Mouse (Mus musculus) MEL (cell line): ENCODE measurements around the gene B430306N03Rik.

Experiments used
- BHLHE40 ChIP-seq: IDR thresholded peaks from 2 replicates; pipeline ENCODE4 v1.6.1; 2012; ENCODE audit warnings: low read depth, mild to moderate bottlenecking, inconsistent platforms, low read length, improper control_type of control experiment, borderline replicate concordance
- CHD1 ChIP-seq: IDR thresholded peaks from 2 replicates; pipeline ENCODE4 v1.6.1; 2012; ENCODE audit warnings: low read depth, mild to moderate bottlenecking, inconsistent platforms, low read length, improper control_type of control experiment
- CTCF ChIP-seq, 3 experiments: IDR thresholded peaks in 2 of 3; conservative IDR thresholded peaks in 1 of 3; 2 replicates each; pipeline ENCODE4 v1.5.1; 2011 to 2012; ENCODE audit warnings: low read length in 3 of 3, low read depth in 2 of 3, mild to moderate bottlenecking in 2 of 3, improper control_type of control experiment in 1 of 3, inconsistent platforms in 1 of 3, mixed read lengths in 1 of 3, moderate library complexity in 1 of 3; ENCODE audit not compliant: control insufficient read depth in 1 of 3, insufficient read depth in 1 of 3, poor library complexity in 1 of 3, severe bottlenecking in 1 of 3
- ELF1 ChIP-seq: IDR thresholded peaks from 2 replicates; pipeline ENCODE4 v1.6.1; 2014; ENCODE audit warnings: low read depth, mild to moderate bottlenecking, inconsistent platforms, low read length, improper control_type of control experiment, moderate library complexity
- GABPA ChIP-seq: IDR thresholded peaks from 2 replicates; pipeline ENCODE4 v1.6.1; 2012; ENCODE audit warnings: low read depth, mild to moderate bottlenecking, inconsistent platforms, low read length, improper control_type of control experiment, moderate library complexity
- JUND ChIP-seq: IDR thresholded peaks from 2 replicates; pipeline ENCODE4 v1.6.1; 2011; ENCODE audit warnings: low read depth, mild to moderate bottlenecking, improper control_type of control experiment, low read length
- MAFK ChIP-seq: IDR thresholded peaks from 2 replicates; pipeline ENCODE4 v1.6.1; 2011; ENCODE audit warnings: low read depth, mild to moderate bottlenecking, low read length, improper control_type of control experiment, borderline replicate concordance
- POLR2A ChIP-seq, 2 experiments: IDR thresholded peaks; 2 replicates each; pipeline ENCODE4 v1.6.1; 2011 to 2012; ENCODE audit warnings: low read length in 2 of 2, mild to moderate bottlenecking in 2 of 2, control low read depth in 1 of 2, improper control_type of control experiment in 1 of 2, low read depth in 1 of 2, moderate library complexity in 1 of 2; ENCODE audit not compliant: control insufficient read depth in 1 of 2, insufficient read depth in 1 of 2, poor library complexity in 1 of 2
- RAD21 ChIP-seq: IDR thresholded peaks from 2 replicates; pipeline ENCODE4 v1.6.1; 2011; ENCODE audit warnings: mild to moderate bottlenecking, low read depth, low read length, improper control_type of control experiment
- UBTF ChIP-seq: IDR thresholded peaks from 2 replicates; pipeline ENCODE4 v1.6.1; 2012; ENCODE audit warnings: low read depth, mild to moderate bottlenecking, inconsistent platforms, low read length, improper control_type of control experiment, moderate library complexity, borderline replicate concordance; ENCODE audit not compliant: insufficient read depth
- USF1 ChIP-seq: IDR thresholded peaks from 2 replicates; pipeline ENCODE4 v1.6.1; 2014; ENCODE audit warnings: low read depth, mild to moderate bottlenecking, inconsistent platforms, low read length, improper control_type of control experiment, moderate library complexity
- ZKSCAN1 ChIP-seq: IDR thresholded peaks from 2 replicates; pipeline ENCODE4 v1.6.1; 2012; ENCODE audit warnings: low read depth, mild to moderate bottlenecking, inconsistent platforms, low read length, improper control_type of control experiment, moderate library complexity

- no peak for TF ChIP-seq BHLHE40
- no peak for TF ChIP-seq ZKSCAN1
- TF ChIP-seq CTCF (IDR thresholded peaks at IDR 0.05 in 2 of 3, conservative IDR thresholded peaks at IDR 0.05 in 1 of 3; ENCODE audit: control insufficient read depth in 1 of 3, insufficient read depth in 1 of 3, low read depth in 2 of 3, low read length in 3 of 3, poor library complexity in 1 of 3, severe bottlenecking in 1 of 3): no peak
- TF ChIP-seq USF1: no peak
- TF ChIP-seq POLR2A (IDR thresholded peaks at IDR 0.05; ENCODE audit: control insufficient read depth in 1 of 2, insufficient read depth in 1 of 2, low read depth in 1 of 2, low read length in 2 of 2, poor library complexity in 1 of 2): no peak
- no peak for TF ChIP-seq RAD21
- TF ChIP-seq GABPA: no peak
- TF ChIP-seq UBTF: no peak
- no peak for TF ChIP-seq CHD1
- no peak for TF ChIP-seq MAFK
- no peak for TF ChIP-seq JUND
- no peak for TF ChIP-seq ELF1
These were observed 49.7 kb downstream of the B430306N03Rik start for GRCm38 (mm10) chr17:48365511-48366155.
